ENCODE assay signal across 9 mouse cellular contexts in the genomic region with DNA sequence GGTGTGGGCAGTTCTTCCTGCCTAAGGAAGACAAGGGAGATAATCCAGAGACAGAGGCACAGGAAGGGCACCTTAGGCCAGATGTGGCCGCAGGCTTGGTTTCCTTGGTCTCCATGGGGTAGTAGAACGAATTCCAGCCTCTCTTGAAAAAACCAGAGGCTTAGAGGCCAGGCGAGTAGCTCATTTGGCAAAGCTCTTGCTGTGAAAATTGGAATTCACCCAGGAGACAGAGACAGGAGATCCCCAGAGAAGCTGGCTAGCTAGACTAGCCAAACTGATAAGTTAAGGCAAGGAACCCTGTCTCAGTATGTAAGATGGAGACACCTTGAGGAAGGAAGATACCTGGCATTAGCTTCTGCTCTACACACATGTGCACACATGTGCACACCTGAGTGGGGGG. TPM values are rescaled to one million over a fixed set of nuclear protein-coding genes. Genes with fewer than 3 reads are reported as not detected.
DNase-seq lines count a peak whose midpoint lies in the region; ATAC-seq lines count a peak whose summit lies in the region.
"Had no signal": no experiment of that assay in that cellular context is flagged by ENCODE, and none has a peak within 500 bp of the region (broad histone marks: within the 10 kb centered on the region; RNA-seq: fewer than 3 reads in every experiment).

No protein-coding gene starts in this region.

- H3K36me3 ChIP-seq in embryonic facial prominence, embryonic 13.5 days, result peaks cover 62% of the 10 kb centered on the region
- H3K36me3 ChIP-seq in embryonic facial prominence, embryonic 10.5 days (replicated peaks), result peaks cover 59% of the 10 kb centered on the region
- H3K36me3 ChIP-seq in hindbrain, embryonic 16.5 days (ENCODE audit: control insufficient read depth, insufficient read depth, low read length), result peaks cover 16% of the 10 kb centered on the region; the same call in 1 of the 2 replicates
- H3K36me3 ChIP-seq in hindbrain, embryonic 11.5 days (ENCODE audit: control insufficient read depth, insufficient read depth, low read length), result no peaks in the 10 kb centered on the region; the same call in 1 of the 2 replicates
- peaks cover 60% of the 10 kb centered on the region for H3K36me3 ChIP-seq in neural tube, embryonic 13.5 days
- peaks cover 52% of the 10 kb centered on the region for H3K36me3 ChIP-seq in neural tube, embryonic 15.5 days

- H3K4me1 ChIP-seq in embryonic facial prominence, embryonic 13.5 days, result peaks cover 13% of the 10 kb centered on the region; the same call in 1 of the 2 replicates
- H3K4me1 ChIP-seq in embryonic facial prominence, embryonic 10.5 days, result peaks cover 48% of the 10 kb centered on the region
- H3K4me1 ChIP-seq in hindbrain, embryonic 16.5 days (ENCODE audit: control insufficient read depth, insufficient read depth, low read depth, low read length), result peaks cover 21% of the 10 kb centered on the region
- H3K4me1 ChIP-seq in hindbrain, embryonic 11.5 days (replicated peaks; ENCODE audit: control insufficient read depth, insufficient read depth, low read length), result peaks cover 2% of the 10 kb centered on the region; the same call in 1 of the 2 replicates
- peaks cover 52% of the 10 kb centered on the region for H3K4me1 ChIP-seq in neural tube, embryonic 13.5 days (replicated peaks)
- H3K4me1 ChIP-seq in neural tube, embryonic 15.5 days, result peaks cover 54% of the 10 kb centered on the region

- no peak overlapping the region for H3K4me3 ChIP-seq in embryonic facial prominence, embryonic 13.5 days
- H3K4me3 ChIP-seq in embryonic facial prominence, embryonic 10.5 days, result no peak overlapping the region
- no peak overlapping the region for H3K4me3 ChIP-seq in hindbrain, embryonic 16.5 days (ENCODE audit: low read length)
- H3K4me3 ChIP-seq in hindbrain, embryonic 11.5 days (ENCODE audit: low read depth, low read length), result no peak overlapping the region
- H3K4me3 ChIP-seq in neural tube, embryonic 13.5 days, result no peak overlapping the region
- H3K4me3 ChIP-seq in neural tube, embryonic 15.5 days (replicated peaks), result no peak overlapping the region

- ATAC-seq in embryonic facial prominence, embryonic 13.5 days (ENCODE audit: insufficient number of reproducible peaks, insufficient read depth, low FRiP score, low TSS enrichment, low read depth), result no peak
- ATAC-seq in hindbrain, embryonic 16.5 days, result no peak
- ATAC-seq in hindbrain, embryonic 11.5 days (ENCODE audit: low FRiP score), result no peak
- ATAC-seq in neural tube, embryonic 13.5 days (ENCODE audit: low read depth), result no peak
- no peak for ATAC-seq in neural tube, embryonic 15.5 days (ENCODE audit: low FRiP score)

- H3K27ac ChIP-seq in embryonic facial prominence, embryonic 13.5 days, result 0 out of 2 replicates have a peak overlapping the region, but pooled peaks have one; percentile 2
- H3K27ac ChIP-seq in embryonic facial prominence, embryonic 10.5 days (replicated peaks), result no peak overlapping the region
- peak overlapping the region; percentile 50; the same call in 1 of the 2 replicates for H3K27ac ChIP-seq in hindbrain, embryonic 16.5 days (ENCODE audit: low read depth, low read length)
- H3K27ac ChIP-seq in hindbrain, embryonic 11.5 days (ENCODE audit: low read depth, low read length), result no peak overlapping the region; the same call in 1 of the 2 replicates
- H3K27ac ChIP-seq in neural tube, embryonic 13.5 days (replicated peaks), result peak overlapping the region; percentile 67
- peak overlapping the region; percentile 71 for H3K27ac ChIP-seq in neural tube, embryonic 15.5 days (replicated peaks)

- no peak overlapping the region for H3K9ac ChIP-seq in embryonic facial prominence, embryonic 13.5 days
- 0 out of 2 replicates have a peak overlapping the region, but pooled peaks have one; percentile 15 for H3K9ac ChIP-seq in hindbrain, embryonic 16.5 days (ENCODE audit: low read depth, low read length)
- no peak overlapping the region for H3K9ac ChIP-seq in hindbrain, embryonic 11.5 days (ENCODE audit: low read depth, low read length)
- H3K9ac ChIP-seq in neural tube, embryonic 13.5 days, result no peak overlapping the region
- no peak overlapping the region for H3K9ac ChIP-seq in neural tube, embryonic 15.5 days (replicated peaks)

- WGBS in embryonic facial prominence, embryonic 13.5 days, result 43% methylated on average over 3 of the region's 3 CpGs
- 50% methylated on average over 3 of the region's 3 CpGs for WGBS in embryonic facial prominence, embryonic 10.5 days
- 33% methylated on average over 3 of the region's 3 CpGs for WGBS in hindbrain, embryonic 16.5 days
- WGBS in hindbrain, embryonic 11.5 days, result 64% methylated on average over 3 of the region's 3 CpGs
- WGBS in neural tube, embryonic 13.5 days, result 46% methylated on average over 3 of the region's 3 CpGs
- 32% methylated on average over 3 of the region's 3 CpGs for WGBS in neural tube, embryonic 15.5 days

- H3K9me3 ChIP-seq in embryonic facial prominence, embryonic 13.5 days, result no peaks in the 10 kb centered on the region
- H3K9me3 ChIP-seq in embryonic facial prominence, embryonic 10.5 days, result no peaks in the 10 kb centered on the region
- H3K9me3 ChIP-seq in hindbrain, embryonic 16.5 days (ENCODE audit: control insufficient read depth, low read length), result no peaks in the 10 kb centered on the region
- no peaks in the 10 kb centered on the region for H3K9me3 ChIP-seq in hindbrain, embryonic 11.5 days (ENCODE audit: control insufficient read depth, low read length)
- H3K9me3 ChIP-seq in neural tube, embryonic 13.5 days, result no peaks in the 10 kb centered on the region
- H3K9me3 ChIP-seq in neural tube, embryonic 15.5 days (replicated peaks), result no peaks in the 10 kb centered on the region

- DNase-seq in embryonic facial prominence, embryonic 10.5 days (ENCODE audit: low spot score), result no peak
- DNase-seq in hindbrain, embryonic 11.5 days (ENCODE audit: low spot score), result no peak
- DNase-seq in neural tube, embryonic 10.5 days (ENCODE audit: extremely low spot score, low spot score), result no peak
- no peak for DNase-seq in spleen, postnatal 36 days (ENCODE audit: low spot score in 2 of 2)

- H3K4me2 ChIP-seq in embryonic facial prominence, embryonic 13.5 days, result no peak overlapping the region
- no peak overlapping the region for H3K4me2 ChIP-seq in hindbrain, embryonic 16.5 days (ENCODE audit: low read length)
- no peak overlapping the region for H3K4me2 ChIP-seq in hindbrain, embryonic 11.5 days (replicated peaks; ENCODE audit: low read depth, low read length)
- H3K4me2 ChIP-seq in neural tube, embryonic 13.5 days, result no peak overlapping the region
- no peak overlapping the region for H3K4me2 ChIP-seq in neural tube, embryonic 15.5 days

- H3K27me3 ChIP-seq in embryonic facial prominence, embryonic 13.5 days, result no peaks in the 10 kb centered on the region
- no peaks in the 10 kb centered on the region; the same call in 1 of the 2 replicates for H3K27me3 ChIP-seq in embryonic facial prominence, embryonic 10.5 days (replicated peaks; ENCODE audit: low read depth, poor library complexity, severe bottlenecking)
- H3K27me3 ChIP-seq in hindbrain, embryonic 16.5 days (replicated peaks; ENCODE audit: control insufficient read depth, insufficient read depth, low read length), result no peaks in the 10 kb centered on the region
- no peaks in the 10 kb centered on the region; the same call in none of the 2 replicates for H3K27me3 ChIP-seq in hindbrain, embryonic 11.5 days (ENCODE audit: control insufficient read depth, insufficient read depth, low read length)
- peaks cover 52% of the 10 kb centered on the region for H3K27me3 ChIP-seq in neural tube, embryonic 13.5 days
- H3K27me3 ChIP-seq in neural tube, embryonic 15.5 days (replicated peaks), result peaks cover 13% of the 10 kb centered on the region

RNA-seq across cellular contexts. Expression of a gene that starts 38.8 kb away (rescaled TPM):
- polyA plus RNA-seq in embryonic facial prominence, embryonic 13.5 days (2015; fragmentation: Nextera tagmentation; extraction: Ambion mirVana), result 1.8 TPM in 2 replicates
- polyA plus RNA-seq in embryonic facial prominence, embryonic 10.5 days (2016; fragmentation: Nextera tagmentation; extraction: Ambion mirVana), result 1.3 and 1.6 TPM in 2 replicates
- polyA plus RNA-seq in hindbrain, embryonic 16.5 days (2015; fragmentation: Nextera tagmentation; extraction: Ambion mirVana), result 1.6 and 1.7 TPM in 2 replicates
- polyA plus RNA-seq in hindbrain, embryonic 11.5 days (2014; fragmentation: Nextera tagmentation; extraction: Ambion mirVana), result 0.74 and 0.96 TPM in 2 replicates
- polyA plus RNA-seq in neural tube, embryonic 13.5 days (2015; fragmentation: Nextera tagmentation; extraction: Ambion mirVana), result 1.7 and 2.8 TPM in 2 replicates
- 1.5 and 1.8 TPM in 2 replicates for polyA plus RNA-seq in neural tube, embryonic 15.5 days (2015; fragmentation: Nextera tagmentation; extraction: Ambion mirVana)
- polyA plus RNA-seq: spleen, adult 2 months had no signal

Comparison
In these comparisons a context has a peak if more than half of its experiments do, and no peak if none do; other contexts are left out.
1. H3K27ac ChIP-seq: peak in embryonic facial prominence, embryonic 13.5 days (single experiment), hindbrain, embryonic 16.5 days (single experiment), neural tube, embryonic 13.5 days (single experiment) and neural tube, embryonic 15.5 days (single experiment); none in embryonic facial prominence, embryonic 10.5 days (single experiment) and hindbrain, embryonic 11.5 days (single experiment).